Mouse (Mus musculus): ENCODE data around the gene Hyal1.

Hyal1 gene

GRCm38 (mm10) chr9:107629901-107630425, 53.2 kb downstream of the Hyal1 start:
- in situ Hi-C loops (cut with MboI, MseI), result loop anchor here (5.0 kb wide), 2 partner anchors 78 to 947 kb away; partner anchors contain the start of genes Rassf1 (in 1 of the 2) and Wdr6 (in 1 of the 2)

GRCm38 (mm10) chr9:107630576-107630975, 53.8 kb downstream of the Hyal1 start:
- in situ Hi-C loops (cut with MboI, MseI), result no loop called here

Data from T-helper 17 cell (primary cell).